Mouse (Mus musculus) cortical plate, adult 2 months (tissue): ENCODE data around the gene Zfp768. TPM values are rescaled to one million over a fixed set of nuclear protein-coding genes. Genes with fewer than 3 reads are reported as not detected.
"Not testable (repeated sequence)": the region's sequence is repeated elsewhere in the genome, so short reads cannot be mapped to it uniquely, and the experiment has no call there.

ENCODE experiments used
- H3K27ac ChIP-seq: fragments of 200-500 bp; 2 replicates; pipeline ENCODE4 v1.5.1; 2012; ENCODE audit warnings: low read length, control low read depth, inconsistent platforms; ENCODE audit not compliant: insufficient read depth
- H3K4me1 ChIP-seq: fragments of 200-500 bp; 2 replicates; pipeline ENCODE4 v1.6.1; 2011; ENCODE audit warnings: low read length; ENCODE audit not compliant: control insufficient read depth, insufficient read depth
- H3K4me3 ChIP-seq: fragments of 200-500 bp; 2 replicates; pipeline ENCODE4 v1.5.1; 2011; ENCODE audit warnings: mild to moderate bottlenecking, low read length, control low read depth; ENCODE audit not compliant: insufficient read depth
- CTCF ChIP-seq: fragments of 200-500 bp; IDR thresholded peaks from 2 replicates; pipeline ENCODE4 v1.5.1; 2011; ENCODE audit warnings: mild to moderate bottlenecking, control low read depth, low read length; ENCODE audit not compliant: insufficient read depth; ENCODE audit errors: extremely low read depth
- POLR2A ChIP-seq: fragments of 200-500 bp; IDR thresholded peaks from 2 replicates; pipeline ENCODE4 v1.6.1; 2011; ENCODE audit warnings: mild to moderate bottlenecking, low read length, control low read depth; ENCODE audit not compliant: insufficient read depth; ENCODE audit errors: extremely low read depth
- polyA plus RNA-seq: library from polyadenylated mRNA; depleted of rRNA; stranded (reverse); fragments of >200 nt; gene quantifications from 2 replicates; pipeline ENCODE4 v1.2.3, GENCODE M21; 2012; rRNA removed

The Zfp768 gene
- 14.2 and 14.6 TPM in 2 replicates for polyA plus RNA-seq

GRCm38 (mm10) chr7:127345512-127346325 is at the start of gene Zfp768:
Gene Zfp768, minus strand, starts transcription at chr7:127345589.
- H3K4me1 ChIP-seq, result peaks cover 4% of the 10 kb centered on the region; the same call in 1 of the 2 replicates
- H3K27ac ChIP-seq, result peak within 1 kb of the TSS; percentile 100
- peak; percentile 53; the same call in 1 of the 2 replicates for TF ChIP-seq POLR2A
- TF ChIP-seq CTCF, result no peak
- peak within 1 kb of the TSS; percentile 97 for H3K4me3 ChIP-seq

GRCm38 (mm10) chr7:127393944-127394333 is 48.5 kb upstream of the Zfp768 start:
- TF ChIP-seq POLR2A, result no peak
- no peak for TF ChIP-seq CTCF
- Histone ChIP-seq H3K27ac (no peak overlapping the region), H3K4me1 (peaks cover 6% of the 10 kb centered on the region; the same call in 1 of the 2 replicates), H3K4me3 (peak overlapping the region; percentile 53)

GRCm38 (mm10) chr7:127393157-127393943 is 48.0 kb upstream of the Zfp768 start, which contains the start of gene E430018J23Rik:
Gene E430018J23Rik, minus strand, starts transcription at chr7:127393629.
- no peak for TF ChIP-seq CTCF
- peak; percentile 78; the same call in 1 of the 2 replicates for TF ChIP-seq POLR2A
- Histone ChIP-seq H3K4me1 (peaks cover 6% of the 10 kb centered on the region; the same call in 1 of the 2 replicates), H3K4me3 (peak within 1 kb of the TSS; percentile 53), H3K27ac (peak within 1 kb of the TSS; percentile 68)

GRCm38 (mm10) chr7:127392251-127392824 is 46.9 kb upstream of the Zfp768 start:
- no peak overlapping the region for H3K27ac ChIP-seq
- peak overlapping the region; percentile 53 for H3K4me3 ChIP-seq
- no peak for TF ChIP-seq POLR2A
- no peak for TF ChIP-seq CTCF
- H3K4me1 ChIP-seq, result peaks cover 6% of the 10 kb centered on the region; the same call in 1 of the 2 replicates

- no peak overlapping the region for H3K27ac ChIP-seq
- H3K4me3 ChIP-seq, result no peak overlapping the region
- no peak for TF ChIP-seq POLR2A
- TF ChIP-seq CTCF, result no peak
- peaks cover 6% of the 10 kb centered on the region; the same call in 1 of the 2 replicates for H3K4me1 ChIP-seq
Observed at GRCm38 (mm10) chr7:127391538-127391937, 46.1 kb upstream of the Zfp768 start.

GRCm38 (mm10) chr7:127390306-127390705 is 44.9 kb upstream of the Zfp768 start:
- TF ChIP-seq POLR2A (no peak), CTCF (no peak)
- H3K4me1 ChIP-seq, result peaks cover 6% of the 10 kb centered on the region; the same call in 1 of the 2 replicates
- H3K4me3 ChIP-seq, result no peak overlapping the region
- no peak overlapping the region for H3K27ac ChIP-seq

- H3K4me3 ChIP-seq, H3K4me1 ChIP-seq, H3K27ac ChIP-seq: not testable (repeated sequence)
Observed at GRCm38 (mm10) chr7:127388201-127388600, 42.8 kb upstream of the Zfp768 start.

GRCm38 (mm10) chr7:127386641-127387392 is 41.4 kb upstream of the Zfp768 start, which contains the start of gene 9130019O22Rik:
Gene 9130019O22Rik, minus strand, starts transcription at chr7:127387166.
- no peak for TF ChIP-seq CTCF
- peak; percentile 74; the same call in 1 of the 2 replicates for TF ChIP-seq POLR2A
- H3K27ac ChIP-seq, result no peak within 1 kb of the TSS
- no peaks in the 10 kb centered on the region for H3K4me1 ChIP-seq
- peak within 1 kb of the TSS; percentile 70 for H3K4me3 ChIP-seq

GRCm38 (mm10) chr7:127385560-127385959 is 40.2 kb upstream of the Zfp768 start:
- H3K4me1 ChIP-seq, H3K27ac ChIP-seq, H3K4me3 ChIP-seq: not testable (repeated sequence)
